Mouse (Mus musculus): ENCODE measurements around the gene Creg1. TPM values are rescaled to one million over a fixed set of nuclear protein-coding genes. Genes with fewer than 3 reads are reported as not detected.

The Creg1 gene
- polyA plus RNA-seq, 1 experiment from 2014 or later = 70.5 TPM

DNA sequence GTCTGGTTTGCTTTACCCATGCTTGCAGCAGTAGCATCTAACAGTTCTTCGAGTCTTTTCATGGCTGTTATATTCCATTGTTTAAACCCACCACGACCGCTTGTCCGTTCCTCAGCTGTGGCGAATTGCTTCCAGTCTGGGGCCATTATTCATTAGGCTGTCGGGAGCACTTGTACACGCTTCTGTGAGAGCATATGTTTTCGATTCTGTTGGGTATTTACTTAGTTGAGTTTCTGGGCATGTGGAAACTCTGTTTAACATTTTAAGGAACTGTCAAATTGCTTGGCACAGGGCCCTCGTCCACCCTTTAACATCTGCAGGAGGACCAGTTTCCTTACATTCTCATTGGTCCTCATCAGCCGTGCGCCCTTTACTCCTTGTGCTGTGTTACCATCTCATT lies 22.8 kb downstream of the Creg1 start:
- no peak for DNase-seq (ENCODE audit: low spot score)

DNA sequence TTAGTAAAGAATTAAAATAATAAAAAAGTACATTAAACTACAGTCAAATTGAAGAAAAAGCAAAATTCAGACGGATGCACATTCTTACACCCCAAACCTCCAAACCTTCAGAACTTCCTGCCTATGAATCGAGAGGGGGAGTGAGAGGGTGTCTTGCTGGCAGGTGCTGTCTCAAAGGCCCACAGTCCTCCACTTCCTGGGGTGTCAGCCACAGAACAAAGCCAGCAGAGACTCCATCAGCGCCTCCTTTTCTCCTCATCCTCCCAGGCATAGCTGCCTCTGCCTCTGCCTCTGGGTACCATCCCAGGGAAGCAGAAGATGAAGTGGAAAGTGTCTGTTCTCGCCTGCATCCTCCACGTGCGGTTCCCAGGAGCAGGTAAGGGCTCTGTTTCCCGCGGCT lies 25.0 kb downstream of the Creg1 start, which contains the start of gene Cd247:
Gene Cd247 (plus strand): TSS at position 171 of the 400 bp plus-strand sequence.
- peak; percentile 88 for DNase-seq (ENCODE audit: low spot score)

DNA sequence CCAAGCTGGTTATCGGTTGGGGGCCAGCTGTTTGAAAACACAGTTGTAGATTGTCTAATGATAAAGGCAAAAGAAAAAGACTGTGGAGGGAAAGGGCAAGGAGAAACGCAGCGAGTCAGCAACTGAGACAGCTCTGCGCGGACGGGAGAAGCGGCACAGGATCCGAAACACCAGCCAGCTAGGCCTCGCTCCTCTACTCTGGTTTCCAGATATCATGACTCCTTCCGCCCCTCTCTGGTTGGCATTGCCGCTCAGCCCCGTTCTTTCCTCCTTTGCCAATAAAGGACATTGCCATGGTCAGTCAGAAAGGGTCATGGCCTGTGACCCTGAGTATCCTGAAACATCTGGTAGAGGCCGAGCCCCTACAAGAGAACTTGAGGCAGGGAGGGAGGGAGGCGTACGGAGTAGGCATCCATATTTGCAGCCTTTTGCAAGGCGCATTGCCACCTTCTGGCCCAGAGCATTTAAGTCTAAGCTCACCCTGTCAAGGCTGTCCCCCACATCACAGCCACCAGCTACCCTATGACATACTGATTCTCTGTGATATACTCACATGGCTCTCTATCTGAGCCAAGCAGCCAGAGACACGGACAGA lies 25.6 kb downstream of the Creg1 start:
- DNase-seq (ENCODE audit: low spot score) = peak; percentile 70

DNA sequence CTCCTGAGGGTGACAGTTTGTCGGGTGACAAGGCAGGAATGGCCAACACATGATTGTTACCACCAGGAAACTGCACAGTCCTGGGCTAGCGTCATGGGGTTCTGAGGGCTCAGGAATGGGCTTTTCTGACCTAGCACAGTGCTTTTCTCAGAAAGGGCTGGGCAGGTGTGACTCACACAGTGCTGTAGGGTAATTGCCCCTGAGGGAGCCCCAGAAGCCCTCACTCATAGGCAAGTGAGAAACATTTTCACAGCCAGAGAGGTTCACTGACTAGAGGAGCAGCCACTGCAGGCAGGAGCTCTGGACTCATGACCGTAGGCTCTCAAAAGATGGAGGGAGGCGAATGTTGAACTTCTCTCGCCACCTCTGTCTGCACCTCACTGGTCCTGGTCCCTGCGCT lies 26.4 kb downstream of the Creg1 start:
- peak; percentile 54 for DNase-seq (ENCODE audit: low spot score)

DNA sequence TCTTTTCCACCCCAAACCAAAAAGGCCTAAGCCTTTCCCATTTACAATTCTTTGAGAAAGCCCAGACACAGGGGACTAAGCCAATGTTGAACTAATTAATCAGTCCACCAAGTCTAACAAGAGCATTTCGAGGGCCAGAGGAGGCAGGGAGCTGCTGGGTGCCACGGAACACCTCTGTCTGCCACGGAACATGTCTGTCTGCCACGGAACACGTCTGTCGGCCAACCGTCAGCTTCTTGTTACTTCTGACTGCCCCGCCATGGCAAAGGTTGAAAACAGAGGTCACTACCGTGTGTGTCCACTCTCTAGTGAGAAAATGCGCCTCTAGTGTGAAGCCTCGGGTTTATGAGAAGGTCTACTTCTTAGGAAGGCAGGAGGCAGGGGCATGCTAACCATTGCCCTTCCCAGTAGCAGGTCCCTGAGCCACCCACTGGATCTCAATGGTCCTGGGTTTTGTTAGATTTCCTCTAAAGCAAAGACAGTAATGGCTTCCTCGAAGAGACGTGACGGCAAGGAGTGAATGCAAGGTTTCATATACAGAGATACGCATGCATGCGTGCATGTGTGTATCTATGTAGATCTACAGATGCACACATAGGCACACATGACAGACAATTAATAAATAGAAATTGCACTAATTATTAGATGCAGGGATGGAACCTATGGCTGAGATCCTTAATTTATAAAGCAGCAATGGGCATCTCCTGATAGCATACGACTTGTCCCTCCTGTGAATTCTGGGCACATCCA lies 27.1 kb downstream of the Creg1 start:
- DNase-seq (ENCODE audit: low spot score) = no peak

DNA sequence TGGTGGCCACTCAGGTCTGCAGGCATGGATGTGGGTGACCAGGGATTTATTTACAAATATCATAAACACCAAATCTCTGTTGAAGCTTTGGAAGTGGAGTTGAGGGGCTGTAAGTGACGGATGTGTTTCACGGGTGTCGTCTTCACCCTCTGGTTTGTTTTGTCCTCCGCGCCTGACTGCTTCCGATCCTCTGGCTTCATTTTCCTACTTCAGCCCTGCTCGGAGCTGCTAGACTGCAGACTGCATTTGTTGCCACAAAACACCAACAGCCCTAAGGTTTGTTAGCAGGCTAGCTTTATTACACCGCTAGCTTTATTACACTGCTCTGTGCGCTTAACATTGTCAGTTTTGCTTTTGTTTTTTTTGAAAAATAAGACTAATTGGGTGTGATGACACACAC lies 27.9 kb downstream of the Creg1 start:
- DNase-seq (ENCODE audit: low spot score) = no peak

DNA sequence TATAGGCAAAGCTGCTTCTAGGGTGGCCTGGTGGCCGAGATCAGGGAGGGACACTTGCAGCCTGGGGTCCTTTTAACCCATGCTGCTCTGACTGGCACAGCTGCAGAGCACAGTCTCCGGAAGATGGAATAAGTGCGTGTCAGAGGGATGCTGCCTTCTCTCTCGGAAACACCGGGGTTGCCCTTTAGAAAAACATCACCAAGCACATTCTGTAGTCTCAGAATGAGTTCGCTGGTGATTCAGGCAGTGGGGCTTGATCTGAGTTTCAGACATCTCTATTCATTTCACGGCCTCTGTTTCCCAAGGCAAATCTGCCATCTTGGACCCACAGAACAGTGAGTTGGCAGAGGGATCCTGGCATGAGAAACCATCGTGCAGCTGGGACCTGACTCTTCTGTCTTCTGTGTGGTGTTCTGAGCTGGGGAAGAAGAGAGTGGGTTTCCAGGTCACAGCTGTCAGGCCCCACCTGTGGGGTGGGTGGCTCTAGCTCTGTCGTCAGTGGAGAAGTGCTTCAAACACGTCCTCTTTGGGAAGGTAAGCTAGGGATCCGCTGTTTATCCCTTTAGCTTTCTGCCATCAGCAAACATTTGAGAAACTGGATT lies 38.3 kb downstream of the Creg1 start:
- DNase-seq (ENCODE audit: low spot score) = peak; percentile 92

DNA sequence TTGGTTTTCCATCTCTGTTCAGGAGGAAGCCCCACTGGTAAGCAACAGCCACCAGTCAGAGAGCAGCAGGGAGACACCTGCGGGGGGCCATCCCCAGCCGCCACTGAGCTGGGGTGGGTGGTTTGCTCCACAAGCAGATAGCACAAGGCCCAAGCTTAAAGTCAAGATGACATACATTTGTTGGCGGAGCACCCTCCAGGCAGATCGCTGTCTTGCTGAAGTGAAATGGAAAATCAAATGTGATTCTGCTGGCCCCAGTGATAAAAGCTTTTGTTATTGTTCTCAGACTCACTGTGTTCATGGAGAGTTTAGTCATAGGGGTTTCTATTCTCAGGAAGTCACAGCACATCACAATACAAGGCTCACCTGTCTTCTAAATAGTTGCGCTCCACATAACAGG lies 39.6 kb downstream of the Creg1 start:
- peak; percentile 80 for DNase-seq (ENCODE audit: low spot score)

DNA sequence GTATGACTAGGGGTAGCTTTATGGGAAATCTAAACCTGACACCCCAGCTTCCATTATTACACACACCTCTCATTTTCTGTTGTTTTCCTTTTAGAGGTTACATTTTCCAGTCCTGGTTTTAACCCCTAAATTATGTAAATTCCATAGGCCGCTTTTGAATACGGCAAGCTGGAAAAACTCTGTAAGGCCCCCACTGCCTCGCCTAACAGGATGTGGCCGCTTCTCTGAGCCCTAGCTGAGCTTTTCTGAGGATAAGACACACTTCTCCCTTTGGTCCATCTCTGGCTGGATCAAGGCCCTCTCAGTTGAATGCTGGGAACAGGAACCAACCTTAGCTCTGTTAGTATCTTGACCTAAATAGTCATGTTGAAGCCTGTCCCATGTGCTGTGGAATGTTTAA lies 40.6 kb downstream of the Creg1 start:
- no peak for DNase-seq (ENCODE audit: low spot score)

DNA sequence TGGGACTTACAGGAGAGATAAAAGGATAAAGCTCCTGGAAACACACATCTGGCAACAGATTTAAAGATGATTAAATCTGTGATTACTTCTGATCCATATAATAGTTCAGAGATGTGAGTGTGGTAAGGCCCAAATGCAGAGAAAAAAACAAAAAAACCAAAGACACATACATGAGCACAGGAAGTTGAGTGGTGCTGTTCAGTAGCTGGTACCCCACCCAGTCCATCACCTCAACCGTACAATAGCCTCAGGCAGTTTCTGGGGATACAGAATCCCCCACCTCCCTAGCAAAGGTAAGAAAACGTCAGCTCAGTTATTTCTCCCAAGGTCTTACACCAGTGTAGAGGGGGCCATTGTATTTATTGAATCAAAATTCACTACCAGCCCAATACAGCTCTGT lies 47.1 kb downstream of the Creg1 start:
- DNase-seq (ENCODE audit: low spot score) = no peak

DNA sequence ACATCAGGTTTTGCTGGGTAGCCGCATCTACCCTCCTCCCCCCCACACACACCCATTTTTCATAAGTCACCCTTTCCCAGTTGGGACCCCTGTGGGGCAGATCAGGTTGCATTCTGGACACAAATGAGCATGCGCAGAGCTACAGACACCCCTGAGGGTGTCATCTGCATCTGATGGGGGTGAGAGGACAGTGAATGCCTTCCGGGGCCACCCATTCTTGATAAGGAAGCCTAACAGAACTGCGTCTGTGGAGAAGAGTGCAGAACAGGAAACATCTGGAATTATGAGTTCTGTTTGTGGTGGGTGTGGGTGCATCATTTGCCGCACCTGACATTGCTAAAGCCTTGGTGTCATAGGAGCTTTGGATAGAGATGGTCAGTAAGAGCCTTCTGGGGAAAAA lies 47.6 kb downstream of the Creg1 start:
- DNase-seq (ENCODE audit: low spot score) = peak; percentile 70

DNA sequence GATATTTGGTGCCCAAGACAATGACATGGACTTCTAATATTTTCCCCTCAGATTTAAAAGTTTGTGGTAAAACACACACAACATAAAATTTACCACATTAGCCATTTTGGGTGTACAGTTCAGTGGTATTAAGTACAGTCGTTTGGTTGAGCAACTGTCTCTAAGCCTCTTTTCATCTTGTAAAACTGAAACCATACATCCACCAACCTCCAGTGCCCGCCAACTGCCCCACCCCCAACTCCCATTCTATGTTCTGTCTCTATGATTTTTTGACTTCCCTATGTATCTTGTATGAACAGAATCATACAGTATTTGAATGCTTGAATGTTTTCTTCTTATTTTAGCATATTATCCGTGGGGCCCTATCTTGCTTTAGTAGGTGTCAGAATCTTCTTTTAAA lies 49.2 kb downstream of the Creg1 start:
- DNase-seq (ENCODE audit: low spot score) = peak; percentile 26

DNA sequence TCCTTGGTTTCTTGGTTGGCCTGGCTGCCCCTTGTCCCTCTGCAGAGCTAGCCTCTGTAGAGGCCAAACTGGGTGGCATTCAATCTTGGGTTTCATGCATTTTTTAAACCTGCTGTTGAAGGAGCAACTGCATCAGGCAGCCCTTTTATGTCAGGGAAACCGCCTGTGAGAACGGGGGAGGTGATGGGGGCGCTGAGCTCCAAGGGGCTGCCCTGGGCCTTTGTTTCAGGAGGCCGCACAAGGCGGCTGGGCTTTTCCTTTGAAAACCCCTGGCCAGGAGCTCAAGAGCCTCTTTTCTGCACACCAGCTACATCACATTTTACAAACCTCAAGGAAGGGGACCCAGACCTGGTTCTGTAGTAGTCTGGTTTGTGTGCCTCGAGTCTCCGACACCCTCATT lies 50.6 kb downstream of the Creg1 start:
- peak; percentile 27 for DNase-seq (ENCODE audit: low spot score)

DNA sequence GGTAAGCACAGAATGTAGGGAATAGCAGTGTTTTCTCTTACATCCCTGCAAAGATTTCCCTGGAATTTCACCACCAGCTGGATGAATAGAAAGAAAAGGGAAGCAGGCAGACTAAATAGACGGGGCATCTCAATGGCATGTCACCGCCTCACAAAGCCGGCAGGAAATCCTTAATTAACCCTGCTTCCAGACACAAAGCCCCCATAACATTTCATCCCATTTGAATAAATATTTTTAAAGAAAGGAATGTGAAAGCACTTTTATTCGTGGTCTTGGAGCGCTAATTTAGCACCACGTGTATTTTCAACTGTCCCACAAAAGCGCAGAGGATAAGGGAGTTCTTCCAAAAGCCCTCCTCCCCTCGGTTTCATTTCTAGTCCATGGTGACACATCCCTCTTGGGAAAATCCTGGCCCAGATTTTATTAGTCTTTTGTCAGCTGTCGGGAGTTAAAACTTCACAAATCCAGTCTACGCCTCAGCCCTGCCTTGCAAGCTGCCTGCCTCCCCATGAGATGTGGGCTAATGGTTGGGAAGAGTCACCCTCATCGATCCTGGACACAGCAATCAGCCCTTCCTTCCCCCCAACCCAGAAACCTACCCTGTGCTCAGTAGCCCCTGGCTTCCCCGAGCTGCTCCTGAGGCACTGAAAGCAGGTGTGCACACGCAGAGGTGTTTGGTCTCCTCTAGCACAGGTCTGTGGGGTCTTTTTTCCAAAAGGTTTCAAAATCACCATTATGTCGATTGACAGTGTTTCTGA lies 51.2 kb downstream of the Creg1 start:
- no peak for DNase-seq (ENCODE audit: low spot score)

DNA sequence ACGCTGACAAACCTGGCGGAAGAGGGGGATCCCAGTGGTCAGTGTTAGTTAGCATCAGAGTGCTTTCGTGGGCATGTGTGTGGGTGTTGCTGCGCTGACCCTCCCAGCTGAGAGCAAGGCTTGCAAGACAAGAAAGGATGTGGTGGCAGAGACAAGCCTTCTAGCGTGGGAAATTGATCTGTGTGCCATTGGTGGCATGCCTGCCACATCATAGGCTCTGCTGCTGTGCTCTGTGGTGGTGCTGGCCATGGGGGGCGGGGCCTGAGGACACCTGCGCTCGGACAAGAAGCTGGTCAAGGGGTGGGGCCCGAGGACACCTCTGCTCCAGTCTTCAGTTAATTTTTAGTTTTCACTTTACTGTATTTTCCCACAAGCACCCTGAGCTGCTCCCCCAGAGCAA lies 52.8 kb downstream of the Creg1 start:
- DNase-seq (ENCODE audit: low spot score) = peak; percentile 52

DNA sequence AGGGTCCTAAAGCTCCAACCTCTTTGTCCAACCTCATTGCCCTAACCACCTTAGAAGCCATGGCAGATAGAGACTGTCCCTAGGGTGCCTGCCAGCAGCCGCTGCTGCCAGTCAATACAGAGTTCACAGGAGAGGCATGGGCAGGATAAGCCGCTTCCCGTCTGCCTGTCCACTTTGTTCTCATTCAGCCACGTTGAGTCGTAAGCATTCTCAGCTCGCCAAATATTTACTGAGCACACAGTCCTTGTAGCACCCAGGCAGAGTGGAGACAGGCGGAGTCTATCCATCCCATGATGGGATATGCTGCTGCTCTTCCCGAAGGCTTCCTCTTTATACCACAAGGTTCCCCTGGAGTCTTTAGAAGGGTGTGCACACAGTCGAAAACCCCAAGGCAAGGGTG lies 53.7 kb downstream of the Creg1 start:
- no peak for DNase-seq (ENCODE audit: low spot score)

DNA sequence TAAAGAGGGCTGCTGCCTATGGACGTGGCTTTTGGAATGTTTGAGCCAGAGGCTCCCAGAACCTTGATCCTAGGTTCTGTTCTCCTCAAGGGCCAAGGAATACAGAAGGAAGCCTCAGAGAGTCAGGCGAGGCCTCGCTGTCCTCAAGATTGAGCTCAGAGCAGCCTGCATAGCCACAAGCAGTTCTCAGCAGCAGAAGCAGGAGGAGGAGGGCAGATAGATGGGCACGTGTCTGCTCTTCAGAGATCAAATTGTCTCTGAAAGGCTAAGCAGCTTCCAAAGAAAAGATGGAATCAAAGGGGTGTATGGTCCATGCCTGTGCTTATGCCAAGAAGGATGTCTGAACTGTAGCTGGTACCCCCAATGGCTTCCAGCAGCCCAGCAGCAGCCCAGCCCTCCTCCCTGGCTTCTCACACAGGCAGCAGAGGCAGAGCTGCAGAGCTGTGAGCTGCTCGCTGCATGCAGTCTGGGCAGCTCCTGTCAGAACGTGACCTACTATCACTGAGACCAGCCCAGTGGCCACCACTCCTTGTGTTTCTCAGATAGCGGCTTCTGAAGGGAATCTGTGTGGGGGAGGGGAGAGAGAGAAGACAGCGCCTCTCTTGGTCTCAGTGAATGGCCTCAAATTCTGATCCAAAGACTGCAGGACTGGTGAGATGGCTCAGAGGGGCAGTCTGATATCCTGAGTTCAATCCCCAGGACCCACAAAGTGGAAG lies 54.8 kb downstream of the Creg1 start:
- no peak for DNase-seq (ENCODE audit: low spot score)

DNA sequence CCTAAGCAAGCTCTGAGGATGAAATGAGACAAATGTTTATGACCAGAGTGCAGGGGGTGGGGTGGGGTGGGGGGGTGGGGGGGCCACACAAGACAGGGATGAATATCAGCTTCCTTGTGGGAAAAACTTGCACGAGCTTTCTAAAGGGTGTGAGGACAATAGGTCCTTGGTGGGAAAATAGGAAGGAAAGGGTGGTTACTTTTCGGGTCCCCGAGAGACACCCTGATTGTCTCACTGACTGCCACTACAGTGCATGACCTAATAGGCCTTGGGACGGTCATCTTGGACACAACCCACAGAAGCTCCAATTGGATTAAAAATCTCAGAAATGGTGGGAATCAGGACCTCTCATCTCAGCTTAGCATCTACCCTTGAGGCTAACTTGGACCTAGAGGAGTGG lies 55.6 kb downstream of the Creg1 start:
- no peak for DNase-seq (ENCODE audit: low spot score)

DNA sequence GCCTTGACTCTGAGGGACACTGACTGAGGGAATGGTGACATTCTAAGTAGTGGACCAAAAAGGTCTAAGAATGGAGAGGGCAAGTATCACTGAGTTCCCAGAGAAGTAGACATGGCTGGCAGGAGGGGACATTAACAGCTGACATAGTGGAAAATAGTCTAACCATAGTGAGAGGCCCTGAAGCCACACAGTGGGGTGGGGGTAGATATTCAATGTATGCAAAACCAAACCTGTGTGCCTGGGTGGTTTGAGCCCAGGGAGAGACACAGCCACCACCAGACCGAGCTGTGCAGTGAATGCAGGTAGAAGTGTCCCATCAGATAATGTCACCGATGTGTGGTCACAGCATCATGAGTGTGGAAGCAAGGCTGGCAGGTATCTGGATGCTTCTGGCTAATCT lies 58.5 kb downstream of the Creg1 start:
- DNase-seq (ENCODE audit: low spot score) = no peak

Measured in thymus, postnatal 0 days (tissue).